Mouse (Mus musculus) lung, adult 18-20 months (tissue): ENCODE measurements around the gene Gm9964.

Experiments used
- DNase-seq, 2 experiments: peaks; one replicate each; pipeline ENCODE4 v3.0.0; 2022; ENCODE audit warnings: mixed read lengths in 2 of 2

The Gm9964 gene

GRCm38 (mm10) chr11:79252881-79253541 is 43.7 kb downstream of the Gm9964 start:
- DNase-seq, result peak in 1 of 2 experiments; percentile 28
